Mouse (Mus musculus) lung, postnatal 0 days (tissue): ENCODE measurements around the gene Mpl. TPM values are rescaled to one million over a fixed set of nuclear protein-coding genes. Genes with fewer than 3 reads are reported as not detected.

Experiments
- ATAC-seq: fragments of 200-750 bp; cut with Nextera tagmentation; 2 replicates; pipeline ENCODE4 v1.8.0; 2017; ENCODE audit warnings: moderate library complexity
- DNase-seq: peaks from one replicate; pipeline ENCODE4 v3.0.0-alpha.2; 2016; ENCODE audit warnings: low spot score
- H3K27ac ChIP-seq: fragments of 300-500 bp; sonication (generic); 2 replicates; pipeline ENCODE4 v1.5.1; 2014; ENCODE audit warnings: antibody characterized with exemption, mild to moderate bottlenecking, low read length, mixed read lengths
- H3K27me3 ChIP-seq: fragments of 300-500 bp; sonication (generic); replicated peaks from 2 replicates; pipeline ENCODE4 v1.6.1; 2014; ENCODE audit warnings: low read length, mixed read lengths; ENCODE audit not compliant: insufficient read depth
- H3K36me3 ChIP-seq: fragments of 300-500 bp; sonication (generic); 2 replicates; pipeline ENCODE4 v1.6.1; 2014; ENCODE audit warnings: low read length, mixed read lengths; ENCODE audit not compliant: insufficient read depth
- H3K4me1 ChIP-seq: fragments of 300-500 bp; sonication (generic); 2 replicates; pipeline ENCODE4 v1.6.1; 2014; ENCODE audit warnings: antibody characterized with exemption, low read depth, low read length, mixed read lengths; ENCODE audit not compliant: insufficient read depth
- H3K4me2 ChIP-seq: fragments of 300-500 bp; sonication (generic); replicated peaks from 2 replicates; pipeline ENCODE4 v1.6.1; 2014; ENCODE audit warnings: low read depth, mild to moderate bottlenecking, low read length, moderate library complexity, mixed read lengths
- H3K4me3 ChIP-seq: fragments of 300-500 bp; sonication (generic); 2 replicates; pipeline ENCODE4 v1.5.1; 2014; ENCODE audit warnings: low read depth, low read length
- H3K9ac ChIP-seq: fragments of 300-500 bp; sonication (generic); replicated peaks from 2 replicates; pipeline ENCODE4 v1.6.1; 2014; ENCODE audit warnings: low read depth, mild to moderate bottlenecking
- H3K9me3 ChIP-seq: fragments of 300-500 bp; sonication (generic); 2 replicates; pipeline ENCODE4 v1.6.1; 2016; ENCODE audit warnings: low read length, mixed read lengths
- CTCF ChIP-seq: IDR thresholded peaks from 2 replicates; pipeline ENCODE4 v1.5.1; 2016; ENCODE audit warnings: antibody characterized with exemption, mild to moderate bottlenecking
- WGBS: fragments of 180-500 bp; shearing (Covaris S2); extraction: QIAGEN DNeasy Blood & Tissue Kit; methylation state at CpG from one replicate; pipeline ENCODE4 v1.1.7; 2014; 5-methylcytosine and 5-hydroxymethylcytosine counted together
- polyA plus RNA-seq: library from polyadenylated mRNA; unstranded; fragments of >200 nt; fragmentation: Nextera tagmentation; extraction: Ambion mirVana; gene quantifications from 2 replicates; pipeline ENCODE4 v1.2.1, GENCODE M21; 2015

The Mpl gene
- polyA plus RNA-seq, 1 experiment from 2014 or later, result 1.1 TPM

GRCm38 (mm10) chr4:118394505-118394904 lies 62.8 kb downstream of the Mpl start:
- Histone ChIP-seq H3K4me3 (no peak overlapping the region), H3K4me2 (no peak overlapping the region), H3K27me3 (no peaks in the 10 kb centered on the region), H3K4me1 (0 out of 2 replicates have a peak, but pooled peaks cover 3% of the 10 kb centered on the region), H3K36me3 (peaks cover 48% of the 10 kb centered on the region), H3K27ac (peak overlapping the region; percentile 15; the same call in 1 of the 2 replicates), H3K9ac (no peak overlapping the region), H3K9me3 (no peaks in the 10 kb centered on the region)
- DNase-seq (no peak), ATAC-seq (no peak)
- WGBS, result 67% methylated on average over 6 of the region's 6 CpGs
- TF ChIP-seq CTCF, result no peak

Other genes starting within 250 kb of the Mpl start
- gene Ptprf, start 166.1 kb downstream of the Mpl start, polyA plus RNA-seq, result 65.1 and 85.0 TPM in 2 replicates
- 6.1 TPM in 2 replicates for gene Szt2, start 48.2 kb downstream of the Mpl start, polyA plus RNA-seq
- 90.5 and 95.8 TPM in 2 replicates for gene Med8, start 48.2 kb downstream of the Mpl start, polyA plus RNA-seq
- gene Elovl1, start 29.4 kb downstream of the Mpl start, polyA plus RNA-seq, result 351 and 356 TPM in 2 replicates
- 16.5 and 20.2 TPM in 2 replicates for gene Cdc20, start 20.2 kb downstream of the Mpl start, polyA plus RNA-seq
- 108 and 119 TPM in 2 replicates for gene Tie1, start 32.5 kb upstream of the Mpl start, polyA plus RNA-seq
- 23.1 and 23.2 TPM in 2 replicates for gene 2610528J11Rik, start 69.5 kb upstream of the Mpl start, polyA plus RNA-seq
- 16.7 and 17.4 TPM in 2 replicates for gene Tmem125, start 86.5 kb upstream of the Mpl start, polyA plus RNA-seq
- 1.7 and 2.1 TPM in 2 replicates for gene Cfap57, start 163.3 kb upstream of the Mpl start, polyA plus RNA-seq
- gene Ebna1bp2, start 163.3 kb upstream of the Mpl start, polyA plus RNA-seq, result 85.5 and 87.8 TPM in 2 replicates
- not detected in 2 replicates for gene Olfr62, start 201.4 kb upstream of the Mpl start, polyA plus RNA-seq
- gene Olfr1342, start 235.2 kb upstream of the Mpl start, polyA plus RNA-seq, result 0.91 and 1.5 TPM in 2 replicates
- not detected in 2 replicates for gene Olfr1341, start 246.0 kb upstream of the Mpl start, polyA plus RNA-seq